Mouse (Mus musculus) hindbrain, embryonic 13.5 days (tissue): ENCODE data around the gene Tmem150c. TPM values are rescaled to one million over a fixed set of nuclear protein-coding genes. Genes with fewer than 3 reads are reported as not detected.
A peak's percentile ranks its signal among the peaks of the same experiment; 100 is the strongest.

ENCODE experiments used
- ATAC-seq: fragments of 200-750 bp; cut with Nextera tagmentation; 2 replicates; pipeline ENCODE4 v1.8.0; 2017; ENCODE audit warnings: moderate TSS enrichment; ENCODE audit not compliant: low FRiP score
- H3K27ac ChIP-seq: fragments of 300-500 bp; sonication (generic); 2 replicates; pipeline ENCODE4 v1.5.1; 2015; ENCODE audit warnings: inconsistent platforms, mild to moderate bottlenecking, moderate library complexity
- H3K27me3 ChIP-seq: fragments of 300-500 bp; sonication (generic); 2 replicates; pipeline ENCODE4 v1.6.1; 2015; ENCODE audit warnings: mild to moderate bottlenecking, inconsistent platforms
- H3K36me3 ChIP-seq: fragments of 300-500 bp; sonication (generic); 2 replicates; pipeline ENCODE4 v1.6.1; 2015; ENCODE audit warnings: mild to moderate bottlenecking, inconsistent platforms
- H3K4me1 ChIP-seq: fragments of 300-500 bp; sonication (generic); replicated peaks from 2 replicates; pipeline ENCODE4 v1.6.1; 2015; ENCODE audit warnings: inconsistent platforms
- H3K4me2 ChIP-seq: fragments of 300-500 bp; sonication (generic); 2 replicates; pipeline ENCODE4 v1.6.1; 2015; ENCODE audit warnings: inconsistent platforms, mild to moderate bottlenecking, moderate library complexity
- H3K4me3 ChIP-seq: fragments of 300-500 bp; sonication (generic); 2 replicates; pipeline ENCODE4 v1.5.1; 2015; ENCODE audit warnings: mild to moderate bottlenecking, inconsistent platforms
- H3K9ac ChIP-seq: fragments of 300-500 bp; sonication (generic); 2 replicates; pipeline ENCODE4 v1.6.1; 2015; ENCODE audit warnings: mild to moderate bottlenecking, inconsistent platforms
- H3K9me3 ChIP-seq: fragments of 300-500 bp; sonication (generic); 2 replicates; pipeline ENCODE4 v1.6.1; 2016; ENCODE audit warnings: inconsistent platforms
- WGBS: fragments of 180-500 bp; shearing (Covaris S2); methylation state at CpG from one replicate; pipeline ENCODE4 v1.1.7; 2015; 5-methylcytosine and 5-hydroxymethylcytosine counted together
- polyA plus RNA-seq: library from polyadenylated mRNA; unstranded; fragments of >200 nt; fragmentation: Nextera tagmentation; extraction: Ambion mirVana; gene quantifications from 2 replicates; pipeline ENCODE4 v1.2.1, GENCODE M21; 2015

Gene Tmem150c
- polyA plus RNA-seq, 1 experiment from 2014 or later = 19.4 TPM

DNA sequence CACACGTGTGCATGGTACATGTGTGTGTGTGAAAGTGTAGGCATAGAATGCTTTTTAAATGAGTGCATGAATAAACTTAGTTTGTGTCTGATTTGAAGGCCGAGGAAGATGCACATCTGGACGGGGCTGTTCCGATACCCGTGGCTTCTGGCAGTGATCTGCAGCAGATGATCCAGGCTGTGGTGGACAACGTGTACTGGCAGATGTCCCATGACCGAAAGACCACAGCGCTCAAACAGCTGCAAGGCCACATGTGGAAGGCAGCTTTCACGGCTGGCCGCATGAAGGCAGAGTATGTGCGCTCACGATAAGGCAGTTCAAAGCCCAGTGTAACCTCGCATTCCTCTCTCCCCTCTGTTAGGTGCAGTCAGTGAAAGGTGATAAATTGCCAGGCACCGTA, 98.7 kb downstream of the Tmem150c start:
- no peak for ATAC-seq
- Histone ChIP-seq H3K27me3 (no peaks in the 10 kb centered on the region), H3K4me2 (no peak overlapping the region), H3K27ac (no peak overlapping the region), H3K36me3 (peaks cover 64% of the 10 kb centered on the region), H3K9ac (no peak overlapping the region), H3K9me3 (no peaks in the 10 kb centered on the region), H3K4me1 (peaks cover 22% of the 10 kb centered on the region), H3K4me3 (no peak overlapping the region)
- 95% methylated on average over 14 of the region's 14 CpGs for WGBS

GRCm38 (mm10) chr5:100059326-100059725, 100.3 kb downstream of the Tmem150c start:
- H3K4me3 ChIP-seq = no peak overlapping the region
- H3K4me2 ChIP-seq = no peak overlapping the region
- no peaks in the 10 kb centered on the region for H3K9me3 ChIP-seq
- H3K4me1 ChIP-seq = peaks cover 36% of the 10 kb centered on the region
- peaks cover 48% of the 10 kb centered on the region for H3K36me3 ChIP-seq
- H3K9ac ChIP-seq = no peak overlapping the region
- WGBS = 34% methylated on average over 6 of the region's 6 CpGs
- ATAC-seq = no peak
- H3K27ac ChIP-seq = peak overlapping the region; percentile 62
- no peaks in the 10 kb centered on the region for H3K27me3 ChIP-seq

GRCm38 (mm10) chr5:100058729-100059128, 100.9 kb downstream of the Tmem150c start:
- 39% methylated on average over 6 of the region's 6 CpGs for WGBS
- Histone ChIP-seq H3K4me3 (no peak overlapping the region), H3K9me3 (no peaks in the 10 kb centered on the region), H3K9ac (no peak overlapping the region), H3K27me3 (no peaks in the 10 kb centered on the region), H3K36me3 (peaks cover 42% of the 10 kb centered on the region), H3K4me2 (no peak overlapping the region), H3K27ac (peak overlapping the region; percentile 62; the same call in 1 of the 2 replicates), H3K4me1 (peaks cover 40% of the 10 kb centered on the region)
- ATAC-seq = no peak

- ATAC-seq = peak; percentile 43; the same call in 1 of the 2 replicates
- WGBS = 68% methylated on average over 14 of the region's 15 CpGs
- H3K27me3 ChIP-seq = no peaks in the 10 kb centered on the region
- no peaks in the 10 kb centered on the region for H3K9me3 ChIP-seq
- peaks cover 34% of the 10 kb centered on the region for H3K36me3 ChIP-seq
- peaks cover 40% of the 10 kb centered on the region for H3K4me1 ChIP-seq
- no peak overlapping the region for H3K4me3 ChIP-seq
- no peak overlapping the region for H3K9ac ChIP-seq
- no peak overlapping the region for H3K27ac ChIP-seq
- H3K4me2 ChIP-seq = no peak overlapping the region
Observed at GRCm38 (mm10) chr5:100057461-100058209, 102.0 kb downstream of the Tmem150c start.

GRCm38 (mm10) chr5:100055866-100056369, 103.7 kb downstream of the Tmem150c start:
- no peak overlapping the region for H3K4me2 ChIP-seq
- H3K27ac ChIP-seq = no peak overlapping the region
- ATAC-seq = no peak
- H3K4me3 ChIP-seq = no peak overlapping the region
- H3K36me3 ChIP-seq = peaks cover 23% of the 10 kb centered on the region
- H3K9me3 ChIP-seq = no peaks in the 10 kb centered on the region
- peaks cover 40% of the 10 kb centered on the region for H3K4me1 ChIP-seq
- H3K27me3 ChIP-seq = no peaks in the 10 kb centered on the region
- H3K9ac ChIP-seq = no peak overlapping the region
- 82% methylated on average over 5 of the region's 5 CpGs for WGBS

DNA sequence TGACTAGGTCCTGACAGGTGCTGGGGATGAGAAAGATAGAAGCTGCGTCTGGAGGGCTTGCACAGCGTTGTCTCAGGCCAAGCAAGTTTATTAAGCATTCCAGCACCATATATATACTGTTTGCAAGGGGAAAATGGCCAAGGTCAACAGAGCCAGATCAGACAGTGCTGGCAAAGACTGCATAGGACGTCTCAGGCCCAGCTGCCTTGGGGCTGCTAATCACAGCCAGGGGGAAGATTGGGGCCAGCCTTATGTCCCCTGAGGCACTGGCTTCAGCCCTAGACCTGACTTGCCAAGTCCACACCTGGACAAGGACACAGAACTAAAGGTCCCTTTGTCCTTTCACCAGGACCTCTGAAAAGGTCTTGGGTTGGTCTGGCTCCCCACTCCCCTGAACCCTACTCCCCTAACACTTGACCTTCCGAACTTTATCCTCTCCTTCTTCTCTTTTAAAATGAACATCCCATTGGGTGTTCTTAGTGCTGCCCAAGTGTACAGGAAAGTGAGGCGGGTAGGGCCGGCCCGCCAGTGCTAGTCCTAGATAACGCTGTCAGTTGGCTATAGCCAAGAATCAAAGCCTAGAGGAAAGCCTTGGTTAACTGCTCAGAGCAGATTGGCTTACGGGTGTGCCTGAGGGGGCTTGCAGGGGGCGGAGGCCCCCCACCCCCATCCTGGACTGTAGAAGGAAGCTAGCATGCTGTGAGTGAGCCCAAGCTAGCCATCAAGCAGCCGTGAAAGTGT, 104.6 kb downstream of the Tmem150c start:
- 83% methylated on average over 11 of the region's 11 CpGs for WGBS
- H3K4me2 ChIP-seq = no peak overlapping the region
- H3K27me3 ChIP-seq = no peaks in the 10 kb centered on the region
- peaks cover 16% of the 10 kb centered on the region for H3K36me3 ChIP-seq
- no peak overlapping the region for H3K4me3 ChIP-seq
- no peak overlapping the region for H3K27ac ChIP-seq
- peaks cover 40% of the 10 kb centered on the region for H3K4me1 ChIP-seq
- no peaks in the 10 kb centered on the region for H3K9me3 ChIP-seq
- 0 out of 2 replicates have a peak overlapping the region, but pooled peaks have one; percentile 6 for H3K9ac ChIP-seq
- ATAC-seq = no peak

DNA sequence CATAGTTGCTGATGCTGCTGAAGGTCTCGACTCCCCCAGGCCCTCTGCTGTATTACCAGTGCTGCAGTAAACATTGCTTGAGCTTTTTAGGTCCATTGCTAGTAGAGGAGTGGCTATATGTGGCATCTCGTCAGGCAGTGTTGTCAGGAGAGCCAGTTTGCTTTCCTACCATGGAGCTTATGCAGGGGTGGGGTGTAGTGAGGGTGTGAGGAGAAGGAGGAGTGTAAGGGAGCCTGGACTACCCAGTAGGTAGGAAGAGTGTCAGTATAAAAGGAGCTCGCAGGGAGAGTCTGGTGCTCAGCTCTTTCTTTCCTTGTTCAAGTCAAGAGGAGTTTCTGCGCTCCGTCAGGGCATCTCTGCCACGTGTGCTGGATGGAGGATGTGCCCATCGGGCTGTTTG, 106.9 kb downstream of the Tmem150c start:
- WGBS = 91% methylated on average over 7 of the region's 7 CpGs

GRCm38 (mm10) chr5:100049904-100050303, 109.7 kb downstream of the Tmem150c start:
- Histone ChIP-seq H3K4me2 (no peak overlapping the region), H3K27ac (no peak overlapping the region), H3K9me3 (no peaks in the 10 kb centered on the region), H3K27me3 (no peaks in the 10 kb centered on the region), H3K4me3 (no peak overlapping the region), H3K9ac (no peak overlapping the region), H3K36me3 (peaks cover 9% of the 10 kb centered on the region; the same call in 1 of the 2 replicates), H3K4me1 (peaks cover 41% of the 10 kb centered on the region)
- WGBS = 90% methylated on average over 3 of the region's 3 CpGs
- ATAC-seq = no peak

More for the DNA sequence above, 106.9 kb downstream of the Tmem150c start:
- Histone ChIP-seq H3K9ac (no peak overlapping the region), H3K4me3 (no peak overlapping the region), H3K4me1 (peaks cover 36% of the 10 kb centered on the region), H3K27ac (no peak overlapping the region), H3K36me3 (peaks cover 9% of the 10 kb centered on the region; the same call in 1 of the 2 replicates), H3K9me3 (no peaks in the 10 kb centered on the region), H3K27me3 (no peaks in the 10 kb centered on the region), H3K4me2 (no peak overlapping the region)
- no peak for ATAC-seq

GRCm38 (mm10) chr5:100047871-100048270, 111.7 kb downstream of the Tmem150c start:
- Histone ChIP-seq H3K9me3 (no peaks in the 10 kb centered on the region), H3K9ac (no peak overlapping the region), H3K4me1 (peaks cover 48% of the 10 kb centered on the region), H3K4me2 (no peak overlapping the region), H3K27me3 (no peaks in the 10 kb centered on the region), H3K4me3 (no peak overlapping the region), H3K36me3 (peaks cover 9% of the 10 kb centered on the region; the same call in 1 of the 2 replicates), H3K27ac (no peak overlapping the region)
- WGBS = 59% methylated on average over 7 of the region's 7 CpGs
- no peak for ATAC-seq

GRCm38 (mm10) chr5:100047143-100047640, 112.4 kb downstream of the Tmem150c start:
- Histone ChIP-seq H3K9ac (0 out of 2 replicates have a peak overlapping the region, but pooled peaks have one; percentile 6), H3K36me3 (peaks cover 9% of the 10 kb centered on the region; the same call in 1 of the 2 replicates), H3K4me3 (no peak overlapping the region), H3K4me2 (no peak overlapping the region), H3K9me3 (no peaks in the 10 kb centered on the region), H3K27ac (no peak overlapping the region), H3K4me1 (peaks cover 52% of the 10 kb centered on the region), H3K27me3 (no peaks in the 10 kb centered on the region)
- 62% methylated on average over 8 of the region's 8 CpGs for WGBS
- ATAC-seq = 0 out of 2 replicates have a peak, but pooled peaks have one; percentile 26

DNA sequence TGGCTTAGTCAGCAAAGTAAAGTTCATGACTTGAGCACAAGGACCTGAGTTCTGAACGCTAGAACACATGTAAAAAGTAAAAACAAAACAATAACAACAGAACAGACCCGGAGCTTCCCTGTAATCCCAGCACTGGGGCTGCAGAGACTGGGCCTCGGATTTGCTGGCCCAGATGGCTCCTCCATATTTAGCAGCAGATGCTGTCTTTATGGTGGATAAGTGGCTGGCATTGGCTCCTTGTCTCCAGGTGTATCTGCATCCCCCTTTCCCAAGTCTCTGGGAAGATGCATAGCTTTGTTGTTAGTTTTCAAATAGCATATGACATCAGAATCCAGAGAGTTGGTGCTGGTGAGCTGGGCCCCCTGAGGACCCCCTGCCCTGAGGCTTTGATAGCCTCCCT, 113.5 kb downstream of the Tmem150c start:
- WGBS = 82% methylated on average over 3 of the region's 3 CpGs

GRCm38 (mm10) chr5:100044621-100045020, 115.0 kb downstream of the Tmem150c start:
- Histone ChIP-seq H3K27ac (no peak overlapping the region; the same call in 1 of the 2 replicates), H3K4me2 (no peak overlapping the region), H3K4me3 (no peak overlapping the region), H3K9ac (no peak overlapping the region), H3K9me3 (no peaks in the 10 kb centered on the region), H3K4me1 (peaks cover 67% of the 10 kb centered on the region), H3K36me3 (no peaks in the 10 kb centered on the region), H3K27me3 (no peaks in the 10 kb centered on the region)
- no peak for ATAC-seq
- 79% methylated on average over 5 of the region's 5 CpGs for whole genome bisulfite sequencing

More for the DNA sequence above, 113.5 kb downstream of the Tmem150c start:
- Histone ChIP-seq H3K4me2 (no peak overlapping the region), H3K9me3 (no peaks in the 10 kb centered on the region), H3K9ac (no peak overlapping the region), H3K36me3 (peaks cover 3% of the 10 kb centered on the region; the same call in 1 of the 2 replicates), H3K4me3 (no peak overlapping the region), H3K4me1 (peaks cover 61% of the 10 kb centered on the region), H3K27me3 (no peaks in the 10 kb centered on the region), H3K27ac (no peak overlapping the region)
- no peak for ATAC-seq
